Mouse (Mus musculus) hindlimb bud, embryonic 11.5 days (tissue): ENCODE results near the gene Hist1h2bg.
"Not testable (repeated sequence)": the region's sequence is repeated elsewhere in the genome, so short reads cannot be mapped to it uniquely, and the experiment has no call there.

Experiments
- DNase-seq: peaks from one replicate; pipeline ENCODE4 v3.0.0-alpha.2; 2012; ENCODE audit warnings: low read depth, low spot score; ENCODE audit errors: extremely low spot score

Gene Hist1h2bg

DNA sequence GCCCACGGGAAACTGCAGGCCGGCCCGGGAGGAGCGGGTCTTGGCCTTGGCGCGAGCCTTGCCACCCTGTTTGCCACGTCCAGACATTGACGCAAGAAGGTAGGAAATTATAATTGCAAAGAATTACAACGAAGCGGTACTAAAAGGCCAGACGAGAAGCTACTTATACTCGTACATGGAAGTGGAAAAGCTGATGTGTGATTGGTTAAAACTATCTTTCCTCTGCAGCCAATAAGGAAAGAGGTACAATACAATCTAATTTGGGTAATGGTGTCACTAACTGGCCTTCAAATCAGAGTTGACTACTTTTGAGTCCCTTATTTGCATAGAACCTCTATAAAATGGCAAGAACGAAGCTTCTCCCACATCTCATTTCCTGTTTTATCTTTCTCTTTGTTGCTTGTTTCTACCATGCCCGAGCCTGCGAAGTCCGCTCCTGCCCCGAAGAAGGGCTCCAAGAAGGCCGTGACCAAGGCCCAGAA is at the start of gene Hist1h2bg, which contains the start of gene Hist1h2ae:
TSS of gene Hist1h2bg (plus strand) at position 375 of the 482 bp plus-strand sequence.
TSS of gene Hist1h2ae (minus strand) at position 199 of the 482 bp plus-strand sequence.
- DNase-seq: no peak

DNA sequence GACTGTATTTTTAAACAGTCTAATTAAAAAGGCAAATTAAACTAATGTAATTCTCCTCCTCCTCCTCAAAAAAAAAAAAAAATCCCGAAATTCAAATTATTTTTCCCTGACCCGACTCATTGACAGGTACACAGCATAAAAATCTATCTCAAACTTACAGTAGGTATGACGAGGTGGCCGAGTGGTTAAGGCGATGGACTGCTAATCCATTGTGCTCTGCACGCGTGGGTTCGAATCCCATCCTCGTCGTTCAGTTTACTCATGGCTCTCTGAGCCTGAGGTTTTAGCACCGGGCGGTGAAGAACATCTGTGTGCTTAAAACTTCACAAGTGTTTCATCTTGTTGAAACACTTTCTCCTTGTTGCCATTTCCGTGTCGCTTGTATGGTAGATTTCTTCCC is 49.5 kb upstream of the Hist1h2bg start:
- DNase-seq: no peak

DNA sequence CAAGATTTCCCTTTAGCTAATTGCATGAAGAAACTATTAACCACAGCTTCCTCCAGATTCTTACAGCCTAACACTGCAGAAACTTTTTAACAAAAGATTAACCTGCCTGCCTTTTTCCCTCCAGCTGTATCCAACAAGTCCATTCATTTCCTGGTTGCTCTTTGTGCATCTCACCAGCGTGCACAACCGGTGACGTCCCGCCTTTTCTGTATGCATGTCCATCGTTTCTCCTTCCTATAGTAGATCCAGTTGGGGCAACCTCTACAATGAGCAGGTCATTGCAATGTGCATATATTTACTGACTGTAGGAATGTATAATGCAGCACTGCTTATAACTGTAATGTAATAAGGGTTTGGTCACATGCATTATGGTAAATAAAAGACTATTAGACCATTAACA is 47.2 kb upstream of the Hist1h2bg start:
- no peak for DNase-seq

DNA sequence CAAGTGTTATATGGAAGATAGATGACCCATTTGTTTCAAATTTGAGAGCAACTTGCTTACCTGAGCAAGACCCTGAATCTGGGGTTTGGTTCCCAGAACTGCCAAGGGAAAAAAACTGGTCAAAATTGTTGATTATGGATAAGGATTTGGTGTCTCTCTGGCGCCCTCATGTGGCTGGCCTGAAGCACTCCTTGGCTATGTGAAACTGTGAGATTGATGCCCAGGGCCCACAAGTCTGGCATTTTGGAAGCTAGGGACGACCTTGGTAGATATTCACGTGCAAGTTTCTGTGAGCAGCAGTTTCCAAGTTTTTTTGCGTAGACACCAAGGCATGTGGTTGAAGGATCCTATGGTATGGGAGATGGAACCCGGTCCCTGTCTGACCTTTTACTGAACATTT is 46.5 kb upstream of the Hist1h2bg start:
- no peak for DNase-seq

DNA sequence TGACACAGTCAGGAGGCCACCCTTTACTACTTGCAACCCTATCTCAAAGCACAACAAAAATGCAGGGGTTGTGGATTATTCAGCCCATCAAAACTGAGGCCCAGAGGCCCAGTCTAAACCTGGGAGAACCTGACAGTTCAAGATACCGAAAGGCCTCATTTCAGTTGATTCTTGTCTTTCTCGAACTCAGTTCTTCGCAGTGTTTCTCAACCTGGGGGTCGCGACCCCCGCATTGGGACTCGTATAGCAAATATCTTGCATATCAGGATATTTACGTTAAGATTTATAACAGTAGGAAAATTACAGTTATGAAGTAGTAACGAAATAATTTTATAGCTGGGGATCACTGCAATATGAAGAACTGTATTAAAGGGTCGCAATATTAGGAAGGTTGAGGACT is 45.3 kb upstream of the Hist1h2bg start:
- no peak for DNase-seq

DNA sequence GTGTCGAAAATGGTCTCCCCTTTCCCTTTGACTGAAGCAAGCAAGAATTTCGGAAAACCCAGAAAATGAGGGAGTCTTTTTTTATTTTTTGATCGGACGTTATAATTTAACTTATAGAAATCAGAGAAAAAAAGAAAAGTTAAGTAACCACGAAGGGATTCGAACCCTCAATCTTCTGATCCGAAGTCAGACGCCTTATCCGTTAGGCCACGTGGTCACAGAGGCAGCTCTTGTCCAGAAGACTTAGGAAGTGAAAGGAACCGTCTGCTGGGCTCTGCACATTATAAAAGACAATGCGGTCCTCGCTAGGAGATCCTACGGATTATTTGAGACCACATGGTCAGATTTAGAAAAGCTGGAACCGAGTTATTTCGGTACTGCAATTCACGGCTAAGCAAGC is 44.9 kb upstream of the Hist1h2bg start:
- no peak for DNase-seq

DNA sequence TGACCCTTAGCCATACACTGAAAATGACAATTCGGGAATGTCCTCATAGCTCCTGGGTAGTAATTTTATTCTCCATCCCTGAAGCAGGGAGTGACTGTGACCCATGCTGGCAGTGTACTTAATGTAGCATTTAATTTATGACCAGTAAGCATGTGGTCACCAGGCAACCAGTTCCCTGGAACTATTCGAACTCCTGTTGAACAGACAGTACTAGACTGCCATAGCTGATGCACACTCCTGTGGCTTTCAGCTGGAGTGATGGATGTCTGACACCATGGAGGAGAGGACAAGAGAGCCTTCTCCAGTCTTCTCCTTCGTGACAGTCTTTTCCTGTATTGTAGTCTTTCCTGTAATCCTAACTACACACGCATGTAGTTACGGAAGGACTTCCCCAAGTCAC is 42.2 kb upstream of the Hist1h2bg start:
- DNase-seq: no peak

DNA sequence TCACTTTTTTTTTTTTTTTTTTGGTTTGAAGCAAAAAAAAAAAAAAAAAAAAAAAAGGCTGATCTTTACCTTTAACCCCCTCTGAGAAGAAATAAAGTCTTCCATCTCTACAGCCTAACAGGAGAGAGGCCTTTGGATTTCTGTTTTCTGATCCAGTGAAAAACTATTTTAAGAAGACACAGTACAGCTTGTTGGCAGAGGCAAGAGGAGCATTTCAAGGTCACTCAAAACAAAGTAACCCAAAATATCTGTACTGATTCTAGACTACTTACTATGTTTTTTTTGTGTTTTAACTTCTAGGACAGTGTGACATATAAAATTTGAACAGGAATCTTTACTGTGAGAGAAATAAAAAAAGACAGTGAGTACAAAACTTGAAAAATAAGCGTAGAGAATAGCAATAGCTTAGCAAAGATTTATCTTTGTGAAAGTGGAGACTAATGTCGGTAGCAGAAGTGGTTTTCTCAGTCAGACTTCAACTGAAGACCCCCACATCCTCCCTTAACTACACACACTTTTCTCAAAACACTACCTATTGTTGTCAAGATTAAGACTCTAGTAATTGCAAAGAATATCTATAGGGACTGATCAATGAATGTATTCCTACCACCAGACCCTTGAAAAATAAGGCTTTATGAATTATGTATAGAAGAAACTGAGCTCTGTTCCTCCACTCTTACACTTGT is 41.6 kb upstream of the Hist1h2bg start:
- no peak for DNase-seq

DNA sequence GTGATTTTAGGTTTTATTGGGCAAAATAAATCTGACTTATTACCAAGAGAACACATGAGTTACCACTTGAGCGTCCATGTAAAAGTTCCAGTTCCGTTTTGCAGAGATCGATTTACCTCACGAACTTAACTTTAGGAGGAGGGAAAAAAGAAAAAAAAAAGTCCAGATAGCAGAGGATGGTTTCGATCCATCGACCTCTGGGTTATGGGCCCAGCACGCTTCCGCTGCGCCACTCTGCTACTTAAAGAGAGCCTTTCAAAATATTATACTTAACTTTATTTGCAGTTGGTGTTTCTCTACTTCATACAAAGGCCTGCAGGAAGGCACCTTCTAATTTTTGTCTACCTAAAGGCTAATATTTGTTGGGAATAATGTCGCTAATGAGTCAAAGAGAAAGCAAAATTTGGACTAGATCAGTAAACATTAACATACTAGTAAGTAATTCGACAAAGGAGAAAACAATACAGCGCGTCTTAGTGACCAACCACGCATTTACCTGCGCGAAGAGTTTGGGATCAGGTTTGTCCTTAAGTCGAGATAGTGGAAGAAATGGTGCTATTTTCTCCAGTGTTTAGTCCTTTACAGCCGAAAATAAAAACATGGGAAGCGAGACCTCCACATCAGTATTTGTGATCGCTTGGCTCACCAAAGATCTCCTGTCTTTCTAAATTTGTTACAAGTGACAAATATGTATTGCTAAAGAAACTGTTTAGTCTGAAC is 40.9 kb upstream of the Hist1h2bg start:
- no peak for DNase-seq

DNA sequence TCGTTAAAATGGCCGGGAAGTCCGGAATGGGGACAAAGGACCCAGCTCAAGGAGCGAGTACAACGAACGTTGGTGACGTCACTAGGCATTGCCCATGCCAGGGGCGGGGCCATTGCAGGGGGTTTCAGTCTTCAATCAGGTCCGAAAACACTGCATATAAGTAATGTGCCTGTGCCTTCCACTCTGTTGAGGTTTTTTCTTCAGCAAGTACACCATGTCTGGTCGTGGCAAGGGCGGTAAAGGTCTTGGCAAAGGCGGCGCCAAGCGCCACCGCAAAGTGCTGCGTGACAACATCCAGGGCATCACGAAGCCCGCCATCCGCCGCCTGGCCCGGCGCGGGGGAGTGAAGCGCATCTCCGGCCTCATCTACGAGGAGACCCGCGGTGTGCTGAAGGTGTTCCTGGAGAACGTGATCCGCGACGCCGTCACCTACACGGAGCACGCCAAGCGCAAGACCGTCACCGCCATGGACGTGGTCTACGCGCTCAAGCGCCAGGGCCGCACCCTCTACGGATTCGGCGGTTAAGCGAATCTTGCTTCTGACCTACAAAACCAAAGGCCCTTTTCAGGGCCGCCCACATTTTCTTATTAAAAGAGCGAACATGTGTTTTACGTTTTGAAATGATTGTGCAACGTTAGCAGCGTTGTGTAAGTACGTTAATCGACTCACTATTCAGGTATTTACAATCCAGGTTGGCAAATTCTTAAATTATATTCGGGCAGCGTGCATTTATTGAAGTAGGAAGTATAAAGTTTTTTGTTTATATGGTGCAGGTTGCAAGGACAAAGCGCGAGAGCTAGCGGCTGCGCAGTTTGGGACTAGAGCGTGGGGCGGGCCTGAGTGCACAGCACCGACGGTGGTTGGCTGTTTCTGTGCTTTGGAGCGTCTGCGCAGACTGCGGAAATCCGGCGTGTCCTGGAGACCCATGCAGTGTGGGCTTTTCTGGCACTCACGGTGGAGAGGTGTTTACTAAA is 40.0 kb upstream of the Hist1h2bg start, which contains the start of gene Hist1h4h:
TSS of gene Hist1h4h (plus strand) at position 150 of the 975 bp plus-strand sequence.
- peak; percentile 98 for DNase-seq

DNA sequence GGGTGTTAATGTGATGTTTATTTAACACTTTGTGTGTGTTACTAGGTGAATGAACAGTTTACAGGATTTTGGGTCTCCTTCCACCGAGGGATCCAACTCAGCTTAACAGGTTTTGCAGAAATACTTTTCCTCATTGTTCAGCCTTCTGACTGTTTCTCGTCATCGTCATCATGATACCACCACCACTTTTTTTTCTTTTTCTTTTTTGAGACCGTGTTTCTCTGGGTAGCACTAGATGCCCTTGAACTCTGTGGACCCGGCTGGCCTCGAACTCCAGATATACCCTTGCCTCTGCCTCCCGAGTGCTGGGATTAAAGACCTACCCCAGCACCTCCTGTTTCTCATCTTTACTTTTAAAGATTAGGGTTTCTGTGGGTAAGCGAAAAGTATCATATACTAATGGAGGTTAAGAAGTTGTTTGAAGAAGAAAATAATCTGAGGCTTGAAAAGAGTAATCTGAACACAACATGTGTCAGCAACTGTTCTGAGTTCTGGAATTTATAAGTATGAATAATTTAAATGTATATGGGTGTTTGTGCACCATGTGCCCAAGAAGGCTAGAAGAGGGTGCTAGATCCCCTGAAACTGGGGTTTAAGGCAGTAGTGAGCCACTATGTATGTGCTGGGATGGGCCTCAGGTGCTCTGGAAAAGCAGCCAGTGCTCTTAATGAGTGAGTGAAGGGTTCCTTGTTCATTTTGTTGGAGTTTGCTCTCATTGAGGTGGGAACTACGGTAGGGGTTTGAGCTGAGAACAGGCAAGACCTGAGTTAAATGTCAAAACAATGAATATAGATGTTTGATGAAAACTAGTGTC is 38.7 kb upstream of the Hist1h2bg start:
- no peak for DNase-seq

DNA sequence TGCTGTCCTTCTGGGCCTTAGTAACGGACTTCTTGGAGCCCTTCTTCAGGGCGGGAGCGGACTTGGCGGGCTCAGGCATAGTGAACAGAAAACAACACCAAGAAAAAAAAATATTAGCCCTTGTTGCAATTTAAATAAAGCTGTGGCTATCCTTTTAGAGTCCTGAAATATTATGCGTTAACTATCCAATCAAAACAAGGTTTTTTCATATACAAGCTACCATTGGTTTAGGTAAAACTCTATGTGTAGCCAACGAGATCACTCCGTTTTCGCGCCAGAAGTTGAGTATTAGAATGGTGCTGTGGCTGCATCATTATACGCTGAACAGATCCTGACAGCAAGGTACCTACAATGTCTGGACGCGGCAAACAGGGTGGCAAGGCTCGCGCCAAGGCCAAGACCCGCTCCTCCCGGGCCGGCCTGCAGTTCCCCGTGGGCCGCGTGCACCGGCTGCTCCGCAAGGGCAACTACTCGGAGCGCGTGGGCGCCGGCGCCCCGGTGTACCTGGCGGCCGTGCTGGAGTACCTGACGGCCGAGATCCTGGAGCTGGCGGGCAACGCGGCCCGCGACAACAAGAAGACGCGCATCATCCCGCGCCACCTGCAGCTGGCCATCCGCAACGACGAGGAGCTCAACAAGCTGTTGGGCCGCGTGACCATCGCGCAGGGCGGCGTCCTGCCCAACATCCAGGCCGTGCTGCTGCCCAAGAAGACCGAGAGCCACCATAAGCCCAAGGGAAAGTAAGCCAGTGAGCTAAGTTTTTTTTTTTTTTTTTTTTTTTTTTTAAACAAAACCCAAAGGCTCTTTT is 37.4 kb upstream of the Hist1h2bg start, which contains the start of gene Hist1h2af:
TSS of gene Hist1h2af (plus strand) at position 347 of the 808 bp plus-strand sequence.
- DNase-seq: not testable (repeated sequence)

DNA sequence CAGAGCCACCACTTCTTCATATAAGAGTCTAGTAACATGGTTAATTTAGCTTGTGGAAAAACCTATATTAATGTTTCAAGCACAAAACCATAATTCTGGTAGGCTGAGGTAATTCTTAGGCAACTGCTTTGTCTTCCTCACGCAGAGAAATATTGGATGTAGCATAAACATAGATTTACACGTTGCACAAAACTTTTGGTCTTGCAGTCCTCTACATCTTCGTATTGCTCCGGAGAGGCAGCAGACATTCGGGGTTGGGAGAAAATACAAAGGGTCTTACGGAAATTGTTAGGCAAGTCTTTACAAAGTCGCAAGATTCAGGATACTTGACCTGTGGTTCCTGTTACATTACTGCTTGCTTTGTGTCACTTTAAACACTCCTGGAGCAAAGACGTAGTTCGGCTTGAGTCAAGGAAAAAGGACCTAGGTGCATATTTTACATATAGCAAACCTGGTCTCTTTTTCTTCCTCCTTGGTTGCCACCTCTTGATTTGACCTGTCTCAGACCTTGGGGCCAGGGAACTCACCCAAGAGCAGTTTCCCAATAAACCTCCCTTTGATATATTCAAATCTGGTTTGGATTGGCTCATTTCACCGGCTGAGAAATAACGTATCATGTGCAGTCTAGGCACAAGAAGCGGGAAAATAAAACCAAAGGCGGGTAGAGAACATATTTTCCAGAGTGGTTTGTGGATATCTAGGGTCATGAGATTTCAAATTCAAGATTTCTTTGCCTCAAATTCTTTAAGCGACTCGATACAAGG is 36.6 kb upstream of the Hist1h2bg start:
- no peak for DNase-seq

DNA sequence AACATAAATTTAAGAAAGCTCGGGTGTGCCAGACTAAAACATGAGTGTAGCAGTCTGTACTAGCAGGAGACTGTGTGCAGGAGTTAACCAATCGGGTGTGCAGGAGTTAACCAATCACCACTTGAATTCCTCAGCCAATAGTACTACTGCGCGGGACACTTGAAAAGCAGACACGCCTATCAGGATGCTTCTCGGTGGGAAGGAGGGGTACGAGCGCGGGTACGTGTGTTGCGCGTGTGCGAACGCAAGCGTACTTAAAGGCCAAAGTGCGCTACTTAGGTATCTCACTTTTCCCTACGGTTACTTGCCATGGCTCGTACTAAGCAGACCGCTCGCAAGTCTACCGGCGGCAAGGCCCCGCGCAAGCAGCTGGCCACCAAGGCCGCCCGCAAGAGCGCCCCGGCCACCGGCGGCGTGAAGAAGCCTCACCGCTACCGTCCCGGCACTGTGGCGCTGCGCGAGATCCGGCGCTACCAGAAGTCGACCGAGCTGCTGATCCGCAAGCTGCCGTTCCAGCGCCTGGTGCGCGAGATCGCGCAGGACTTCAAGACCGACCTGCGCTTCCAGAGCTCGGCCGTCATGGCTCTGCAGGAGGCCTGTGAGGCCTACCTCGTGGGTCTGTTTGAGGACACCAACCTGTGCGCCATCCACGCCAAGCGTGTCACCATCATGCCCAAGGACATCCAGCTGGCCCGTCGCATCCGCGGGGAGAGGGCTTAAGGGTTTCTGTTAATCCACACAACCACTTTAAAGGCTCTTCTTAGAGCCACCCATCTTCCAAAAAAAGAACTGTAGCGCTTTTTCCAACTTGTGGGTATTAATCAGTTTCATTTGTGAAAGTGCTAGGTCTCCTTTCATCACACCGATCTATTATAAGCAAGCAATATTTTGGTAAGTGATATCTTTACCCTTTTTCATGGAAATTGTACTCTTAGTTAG is 35.8 kb upstream of the Hist1h2bg start, which contains the start of gene Hist1h3g:
TSS of gene Hist1h3g (plus strand) at position 286 of the 939 bp plus-strand sequence.
- DNase-seq: not testable (repeated sequence)

DNA sequence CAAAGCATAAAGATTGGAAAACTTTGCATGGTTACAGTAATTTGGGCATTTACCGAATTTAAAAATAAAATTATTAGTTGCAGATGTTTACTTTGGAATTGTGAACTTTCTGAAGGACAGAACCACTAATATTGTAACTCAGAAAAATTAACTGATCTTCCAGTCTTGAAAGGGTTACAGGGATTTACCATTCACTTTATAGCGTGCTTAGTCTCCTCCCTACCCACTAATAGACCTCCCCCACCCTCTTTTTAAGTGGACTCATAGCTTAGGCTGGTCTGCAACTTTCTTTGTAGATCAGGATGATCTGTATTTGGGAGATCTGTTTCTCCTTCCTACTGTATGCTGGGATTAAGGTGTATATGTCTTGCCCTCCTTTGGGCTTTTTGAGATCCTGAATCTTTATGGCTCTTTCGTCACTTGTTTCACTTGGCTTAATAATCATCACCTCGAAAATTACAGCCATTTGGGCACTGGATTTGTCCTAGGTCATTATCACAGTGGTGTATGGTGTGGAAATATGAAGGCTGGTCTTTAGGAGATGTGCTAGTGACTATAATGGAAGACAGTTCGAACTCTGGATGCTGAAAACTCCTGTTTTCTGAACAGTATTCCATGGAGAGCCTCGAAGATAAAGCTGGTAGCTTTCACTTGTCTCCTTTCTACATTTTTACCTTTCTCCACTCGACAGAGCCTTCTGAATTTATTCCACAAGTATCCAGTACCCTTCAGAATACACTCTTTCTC is 34.9 kb upstream of the Hist1h2bg start:
- DNase-seq: no peak

DNA sequence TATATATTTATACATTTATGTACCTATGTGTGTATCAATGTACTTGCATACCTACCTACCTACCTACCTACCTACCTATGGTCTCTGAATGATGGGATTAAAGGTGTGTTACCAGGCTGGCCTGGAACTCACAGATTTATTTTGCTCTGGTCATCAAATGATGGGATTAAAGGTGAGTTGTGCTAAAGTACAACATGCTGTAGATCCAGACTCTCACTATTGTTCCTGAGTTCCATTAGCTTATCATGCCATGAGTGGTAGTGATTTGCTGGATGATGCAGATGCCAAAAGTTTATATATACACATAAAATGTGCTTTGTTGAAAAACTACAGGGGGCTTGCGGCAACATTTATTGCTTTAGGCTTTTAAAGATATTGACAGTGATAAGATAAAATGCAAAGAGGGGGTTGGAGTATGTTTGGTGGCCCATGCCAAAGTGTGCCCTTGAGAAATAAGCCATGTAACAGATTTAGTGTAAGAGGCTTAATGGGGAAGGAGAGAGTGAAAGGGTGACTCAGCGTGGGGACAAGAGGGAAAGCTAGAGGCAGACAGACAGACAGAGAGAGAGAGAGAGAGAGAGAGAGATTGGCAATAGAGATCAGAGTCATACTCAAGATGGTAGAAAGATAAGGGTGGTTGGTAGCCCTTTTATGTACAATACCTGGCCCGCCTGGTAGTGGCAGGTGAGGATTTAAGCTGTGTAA is 34.0 kb upstream of the Hist1h2bg start:
- no peak for DNase-seq
